Comparison of ENCODE assay signal across 9 mouse cellular contexts in the genomic region with DNA sequence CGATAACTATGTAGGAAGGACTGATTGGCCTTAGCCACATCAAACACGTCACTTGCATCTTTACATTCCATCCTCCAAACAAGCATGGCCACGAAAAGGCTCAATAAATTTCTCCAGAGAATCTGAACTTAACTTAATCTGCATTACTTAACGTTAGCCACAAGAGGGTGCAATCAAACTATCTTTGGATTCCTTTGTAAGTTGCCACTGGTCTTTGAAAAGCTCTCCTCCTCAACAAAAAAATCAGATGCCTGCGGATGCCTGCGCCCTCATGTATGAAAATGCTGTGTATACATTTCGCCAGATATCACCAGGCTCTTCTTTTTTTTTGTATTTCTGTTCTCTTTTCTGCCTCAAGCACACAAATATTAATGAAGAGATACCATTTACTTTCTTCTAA. TPM values are rescaled to one million over a fixed set of nuclear protein-coding genes. Genes with fewer than 3 reads are reported as not detected.
DNase-seq lines count a peak whose midpoint lies in the region; ATAC-seq lines count a peak whose summit lies in the region.
"Had no signal": no experiment of that assay in that cellular context is flagged by ENCODE, and none has a peak within 500 bp of the region (broad histone marks: within the 10 kb centered on the region; RNA-seq: fewer than 3 reads in every experiment).

No protein-coding gene starts in this region.

- H3K9ac ChIP-seq in heart, embryonic 11.5 days (ENCODE audit: low read depth, low read length), result no peak overlapping the region
- H3K9ac ChIP-seq in neural tube, embryonic 11.5 days (ENCODE audit: low read length), result no peak overlapping the region

- H3K4me3 ChIP-seq in heart, embryonic 11.5 days (ENCODE audit: low read depth, low read length), result no peak overlapping the region
- H3K4me3 ChIP-seq in neural tube, embryonic 11.5 days (ENCODE audit: low read depth, low read length), result no peak overlapping the region

- H3K36me3 ChIP-seq in heart, embryonic 11.5 days (ENCODE audit: control insufficient read depth, insufficient read depth, low read length), result no peaks in the 10 kb centered on the region
- no peaks in the 10 kb centered on the region for H3K36me3 ChIP-seq in neural tube, embryonic 11.5 days (ENCODE audit: control insufficient read depth, insufficient read depth, low read length)

- H3K27me3 ChIP-seq in heart, embryonic 11.5 days (ENCODE audit: control insufficient read depth, insufficient read depth, low read length), result no peaks in the 10 kb centered on the region
- no peaks in the 10 kb centered on the region for H3K27me3 ChIP-seq in neural tube, embryonic 11.5 days (ENCODE audit: control insufficient read depth, insufficient read depth, low read length)

- H3K27ac ChIP-seq in heart, embryonic 11.5 days (ENCODE audit: low read depth, low read length), result no peak overlapping the region
- no peak overlapping the region for H3K27ac ChIP-seq in neural tube, embryonic 11.5 days (ENCODE audit: low read depth, low read length)

- H3K9me3 ChIP-seq in heart, embryonic 11.5 days (replicated peaks; ENCODE audit: control insufficient read depth, low read length), result no peaks in the 10 kb centered on the region
- no peaks in the 10 kb centered on the region for H3K9me3 ChIP-seq in neural tube, embryonic 11.5 days (ENCODE audit: control insufficient read depth, low read length)

- H3K4me1 ChIP-seq in heart, embryonic 11.5 days (ENCODE audit: control insufficient read depth, insufficient read depth, low read length), result no peaks in the 10 kb centered on the region
- no peaks in the 10 kb centered on the region for H3K4me1 ChIP-seq in neural tube, embryonic 11.5 days (ENCODE audit: control insufficient read depth, insufficient read depth, low read length)

- 34% methylated on average over 7 of the region's 7 CpGs for WGBS in heart, embryonic 11.5 days (ENCODE audit: insufficient replicate concordance)
- WGBS in neural tube, embryonic 11.5 days, result 41% methylated on average over 7 of the region's 7 CpGs

- peak; percentile 1 to 25 for DNase-seq in heart, adult 18-20 months
- DNase-seq in neural tube, embryonic 11.5 days (ENCODE audit: low spot score), result peak; percentile 25
- DNase-seq in neural tube, embryonic 10.5 days (ENCODE audit: extremely low spot score, low spot score), result no peak
- peak; percentile 32 for DNase-seq in cerebellum, adult 8-10 months
- DNase-seq in induced T-regulatory cell, adult 2 months (ENCODE audit: low read depth), result peak; percentile 84
- no peak for DNase-seq in urinary bladder, postnatal 14 days (ENCODE audit: low spot score)
- no peak for DNase-seq in layer of hippocampus, postnatal 36 days

- no peak for ATAC-seq in heart, embryonic 11.5 days (replicated peaks; ENCODE audit: insufficient number of reproducible peaks, low FRiP score, low TSS enrichment)
- ATAC-seq in neural tube, embryonic 11.5 days (ENCODE audit: insufficient read depth, low FRiP score, low TSS enrichment), result peak; percentile 52; the same call in 1 of the 2 replicates

- H3K4me2 ChIP-seq in heart, embryonic 11.5 days, result no peak overlapping the region
- H3K4me2 ChIP-seq in neural tube, embryonic 11.5 days (ENCODE audit: low read depth), result no peak overlapping the region

RNA-seq across cellular contexts. Expression of a gene that starts 23.3 kb away (rescaled TPM):
- not detected for total RNA-seq in heart, adult 18-20 months (2021)
- polyA plus RNA-seq in heart, embryonic 11.5 days (2014; fragmentation: Nextera tagmentation; extraction: Ambion mirVana), result not detected in 2 replicates
- polyA plus RNA-seq in neural tube, embryonic 11.5 days (2014; fragmentation: Nextera tagmentation; extraction: Ambion mirVana), result not detected in 2 replicates
- total RNA-seq in layer of hippocampus, postnatal 36 days (2021), result 10 to 100 TPM; 28.7 to 29.3 TPM
- polyA plus RNA-seq: large intestine, adult 2 months had no signal

RNA-seq across cellular contexts. Expression of a gene that starts 31.7 kb away (rescaled TPM):
- total RNA-seq in heart, adult 18-20 months (2021), result under 1 TPM; 0.07 to 0.15 TPM
- polyA plus RNA-seq in heart, embryonic 11.5 days (2014; fragmentation: Nextera tagmentation; extraction: Ambion mirVana), result 0.38 and 0.93 TPM in 2 replicates
- polyA plus RNA-seq in neural tube, embryonic 11.5 days (2014; fragmentation: Nextera tagmentation; extraction: Ambion mirVana), result 0.28 and 0.36 TPM in 2 replicates
- total RNA-seq in layer of hippocampus, postnatal 36 days (2021), result not detected

Comparison
In these comparisons a context has a peak if more than half of its experiments do, and no peak if none do; other contexts are left out.
1. DNase-seq: peak in heart, adult 18-20 months (2 of 2), neural tube, embryonic 11.5 days (single experiment), cerebellum, adult 8-10 months (single experiment) and induced T-regulatory cell, adult 2 months (single experiment); none in neural tube, embryonic 10.5 days (single experiment), urinary bladder, postnatal 14 days (single experiment) and layer of hippocampus, postnatal 36 days (0 of 2).
2. RNA of a gene that starts 23.3 kb away (total RNA-seq): 28.7 to 29.3 TPM in layer of hippocampus, postnatal 36 days; not detected in heart, adult 18-20 months; every median in the first group is over 10 times any median in the second.